Mouse (Mus musculus): ENCODE data around the gene Lrrc28. TPM values are rescaled to one million over a fixed set of nuclear protein-coding genes. Genes with fewer than 3 reads are reported as not detected.

The Lrrc28 gene
- polyA plus RNA-seq (2017; shearing (Covaris generic)) = 10 to 100 TPM; 16.8 to 23.5 TPM

GRCm38 (mm10) chr7:67644833-67645680 is at the start of gene Lrrc28:
Gene Lrrc28 (minus strand): TSS chr7:67645268.
- peak; percentile 99 for ATAC-seq

GRCm38 (mm10) chr7:67692791-67693538 is 47.9 kb upstream of the Lrrc28 start:
- no peak for ATAC-seq

DNA sequence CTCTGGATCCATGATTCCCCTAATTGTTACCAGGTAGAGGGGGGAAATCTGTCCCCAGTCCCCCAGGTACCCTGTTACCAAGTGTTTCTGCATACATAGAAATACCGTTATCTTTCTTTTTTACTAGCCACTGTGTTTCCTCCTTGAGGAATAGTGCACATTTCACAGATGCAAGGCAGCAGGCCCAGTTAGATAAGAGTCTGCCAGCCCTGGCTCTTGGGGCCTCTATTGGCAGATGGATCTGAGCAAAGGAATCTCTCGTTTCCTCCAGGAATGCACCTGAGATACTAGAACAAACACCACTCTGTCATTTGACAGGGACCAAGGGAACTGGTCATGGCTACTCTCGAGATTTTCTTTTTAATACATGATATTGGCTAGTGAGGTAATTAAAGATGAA is 47.1 kb upstream of the Lrrc28 start:
- ATAC-seq = no peak

GRCm38 (mm10) chr7:67691036-67691435 is 46.0 kb upstream of the Lrrc28 start:
- no peak for ATAC-seq

- no peak for ATAC-seq
These were observed 44.7 kb upstream of the Lrrc28 start for GRCm38 (mm10) chr7:67689793-67690192.

- ATAC-seq = no peak
These were observed 43.2 kb upstream of the Lrrc28 start for GRCm38 (mm10) chr7:67688281-67688680.

- no peak for ATAC-seq
These were observed 41.5 kb upstream of the Lrrc28 start for GRCm38 (mm10) chr7:67686545-67686944.

DNA sequence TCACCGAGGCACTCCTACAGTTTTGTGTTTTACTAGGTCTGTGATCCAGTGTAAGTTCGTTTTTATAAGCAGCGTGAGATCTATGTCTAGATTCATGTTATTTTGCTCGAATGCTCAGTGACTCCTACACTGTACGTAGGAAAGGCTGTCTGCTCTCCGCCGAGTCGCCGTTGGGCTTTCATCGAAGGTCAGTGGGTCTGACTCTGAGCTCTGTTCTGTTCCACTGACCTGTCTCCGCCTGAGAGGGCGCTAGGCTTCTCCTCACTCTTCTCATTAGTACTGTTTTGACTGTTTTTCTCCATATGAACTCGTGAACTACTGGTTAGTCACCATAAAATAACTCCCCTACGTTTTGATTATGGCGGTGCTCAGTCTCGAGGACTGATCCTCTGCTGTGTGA is 37.9 kb upstream of the Lrrc28 start:
- ATAC-seq = no peak

GRCm38 (mm10) chr7:67681078-67681477 is 36.0 kb upstream of the Lrrc28 start:
- ATAC-seq = no peak

DNA sequence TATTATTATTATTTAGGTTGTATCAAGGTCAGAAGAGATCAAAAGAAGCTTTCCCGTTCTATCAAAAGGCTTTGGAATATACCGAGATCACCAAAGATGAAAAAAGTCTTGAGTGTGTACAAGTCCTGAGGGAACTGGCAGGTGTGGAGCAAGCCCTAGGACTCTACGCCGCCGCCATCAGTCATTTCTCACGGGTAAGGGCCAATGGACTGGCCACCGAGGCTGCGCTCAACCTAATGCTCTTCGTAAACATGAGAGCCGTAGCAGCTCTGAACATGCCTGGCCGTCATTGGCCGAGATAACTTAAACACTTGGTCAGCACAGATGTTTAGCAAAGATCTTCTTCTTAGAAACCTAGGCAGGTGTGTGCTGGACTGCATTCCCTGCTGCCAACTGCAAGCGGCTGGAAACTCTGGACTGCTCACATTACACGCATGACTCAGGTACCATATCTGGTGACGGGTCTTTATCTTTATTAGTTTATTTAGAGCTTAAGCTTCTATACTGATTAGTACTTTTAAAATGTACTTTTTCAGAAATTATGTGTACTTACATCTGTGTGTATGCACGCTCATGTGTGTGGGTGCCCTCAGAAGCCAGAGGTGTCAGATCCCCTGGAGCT is 33.9 kb upstream of the Lrrc28 start:
- no peak for ATAC-seq

DNA sequence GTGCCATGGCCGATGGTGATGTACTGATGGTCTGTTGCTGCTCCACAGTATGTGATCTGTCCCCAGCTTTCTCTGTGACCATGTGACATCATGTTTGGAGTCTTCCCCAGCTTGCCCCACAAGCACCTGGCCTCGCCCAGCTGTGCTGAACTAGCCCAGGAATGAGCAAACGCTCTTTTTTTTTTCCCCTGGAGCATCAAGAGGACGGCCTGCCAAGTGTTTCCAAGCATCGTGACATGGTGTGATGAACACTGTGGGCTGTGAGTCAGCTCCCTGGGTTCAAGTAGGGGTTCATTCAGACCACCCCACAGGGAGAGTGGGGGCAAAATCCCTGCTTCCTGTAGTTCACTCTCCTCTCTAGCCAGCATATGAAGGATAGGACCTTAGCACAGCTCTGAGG is 28.6 kb upstream of the Lrrc28 start:
- no peak for ATAC-seq

GRCm38 (mm10) chr7:67672650-67673049 is 27.6 kb upstream of the Lrrc28 start:
- ATAC-seq = peak; percentile 92

GRCm38 (mm10) chr7:67670965-67671364 is 25.9 kb upstream of the Lrrc28 start:
- ATAC-seq = no peak

DNA sequence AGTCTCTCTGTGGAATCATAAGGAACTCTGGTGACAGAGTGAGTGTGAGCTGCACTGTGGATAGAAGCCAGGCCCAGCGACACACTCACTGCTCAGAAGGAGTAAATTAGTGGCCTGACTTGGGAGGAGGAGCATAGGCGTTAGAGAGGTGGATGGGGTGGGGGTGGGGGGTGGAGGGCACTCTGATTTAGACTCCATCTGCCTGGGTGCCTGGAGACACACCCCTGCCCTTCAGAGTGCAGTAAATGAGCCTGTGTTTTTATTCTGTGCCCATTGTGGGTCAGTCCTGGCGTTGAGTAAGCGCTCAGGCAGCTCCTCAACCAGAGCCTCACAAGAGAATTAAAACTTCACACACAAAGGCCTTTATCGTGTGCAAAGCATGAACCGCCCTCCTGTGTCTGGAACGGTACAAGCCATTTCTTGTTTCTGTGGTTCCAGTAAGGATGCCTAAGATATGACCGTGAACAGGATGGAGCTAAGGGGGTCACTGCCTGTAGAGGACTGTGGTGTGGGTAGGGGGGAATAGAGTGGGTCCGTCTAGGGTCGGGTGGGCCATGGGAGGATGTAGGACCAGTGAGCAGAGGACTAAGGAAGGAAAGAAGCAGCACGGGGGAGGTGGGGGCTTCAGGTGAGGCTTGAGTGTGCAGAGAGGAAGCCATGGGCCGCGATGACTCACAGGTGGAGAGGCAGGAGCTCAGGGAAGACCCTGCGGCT is 19.1 kb upstream of the Lrrc28 start:
- no peak for ATAC-seq

GRCm38 (mm10) chr7:67662424-67662823 is 17.4 kb upstream of the Lrrc28 start:
- no peak for ATAC-seq

- ATAC-seq = no peak
These were observed 13.0 kb upstream of the Lrrc28 start for GRCm38 (mm10) chr7:67658110-67658509.

GRCm38 (mm10) chr7:67655186-67655585 is 10.1 kb upstream of the Lrrc28 start:
- ATAC-seq = no peak

DNA sequence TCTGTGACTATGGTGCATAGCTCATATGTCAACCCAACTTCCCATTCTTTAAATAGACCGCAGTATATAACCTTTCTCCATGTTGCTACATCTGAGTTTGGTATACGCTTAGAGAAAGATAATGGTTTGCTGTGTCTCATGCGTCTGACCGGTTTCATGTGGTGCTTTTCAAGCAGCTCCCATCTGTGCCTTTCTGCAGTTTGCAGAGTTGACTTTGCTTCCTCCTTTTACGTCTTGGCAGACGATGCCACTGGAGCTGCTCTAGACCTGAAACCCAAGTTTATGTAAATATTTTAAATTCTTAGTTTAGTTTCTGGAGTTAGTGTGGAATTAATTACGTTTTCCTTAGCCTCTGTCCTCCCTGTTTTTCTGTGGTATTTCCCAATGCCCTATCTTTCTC is 9.6 kb upstream of the Lrrc28 start:
- no peak for ATAC-seq

GRCm38 (mm10) chr7:67652211-67652610 is 7.1 kb upstream of the Lrrc28 start:
- no peak for ATAC-seq

DNA sequence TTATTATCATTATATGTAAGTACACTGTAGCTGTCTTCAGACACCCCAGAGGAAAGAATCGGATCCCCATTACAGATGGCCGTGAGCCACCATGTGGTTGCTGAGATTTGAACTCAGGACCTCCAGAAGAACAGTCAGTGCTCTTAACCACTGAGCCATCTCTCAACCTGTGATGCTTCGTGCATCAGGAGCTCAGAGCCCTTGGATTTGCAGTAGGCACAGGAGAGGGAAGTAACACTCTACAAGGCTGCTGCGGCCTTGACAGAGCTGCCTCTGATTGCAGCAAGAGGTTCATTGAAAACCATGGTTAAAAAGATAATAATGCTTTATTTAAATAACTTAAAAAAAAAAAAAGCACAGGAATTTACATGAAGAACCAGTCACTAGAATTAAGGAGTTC is 3.3 kb upstream of the Lrrc28 start:
- no peak for ATAC-seq

DNA sequence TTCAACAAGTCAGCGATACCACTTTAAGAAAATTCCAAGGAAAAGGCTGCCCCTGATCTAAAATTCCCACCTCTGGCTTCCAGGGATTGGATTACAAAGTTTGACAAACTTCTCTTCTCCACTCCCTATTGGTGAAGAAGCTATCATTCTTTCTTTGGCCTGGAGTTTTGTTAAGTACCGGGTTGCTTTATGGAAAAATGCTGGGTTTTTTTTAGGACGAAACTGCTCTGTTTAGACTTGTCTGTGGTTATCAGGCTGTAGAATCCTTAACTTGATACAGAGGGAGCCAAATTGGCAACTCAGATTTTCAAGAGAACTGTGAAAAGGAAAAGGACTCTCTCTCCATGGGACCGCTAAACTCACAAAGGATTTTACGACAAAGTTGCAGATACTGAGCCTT is 2.2 kb upstream of the Lrrc28 start, which contains the start of gene Ttc23:
Gene Ttc23, plus strand, starts transcription at position 134 of the 400 bp plus-strand sequence.
- ATAC-seq = no peak

DNA sequence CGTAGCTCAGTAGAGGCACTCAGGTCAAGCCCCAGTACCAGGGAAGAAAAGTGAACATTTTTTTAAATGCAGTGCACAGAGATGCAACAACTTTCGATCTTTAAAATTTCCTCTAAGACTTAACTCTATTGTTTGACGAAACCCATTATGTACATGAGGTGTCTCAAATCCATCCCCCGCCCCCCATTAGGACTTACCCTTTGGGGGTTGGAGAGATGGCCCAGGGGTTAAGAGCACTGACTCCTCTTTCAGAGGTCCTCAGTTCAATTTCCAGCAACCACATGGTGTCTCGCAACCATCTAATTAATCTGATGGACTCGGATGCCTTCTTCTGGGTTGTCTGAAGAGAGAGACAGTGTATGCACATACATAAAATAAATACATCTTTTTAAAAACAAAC is 1.1 kb upstream of the Lrrc28 start:
- no peak for ATAC-seq

- ATAC-seq = peak; percentile 12
These were observed 580 bp upstream of the Lrrc28 start for GRCm38 (mm10) chr7:67645681-67646014.

All from CD4-positive, CD25-positive, alpha-beta regulatory T cell, adult 4 months (primary cell).